Mouse (Mus musculus) layer of hippocampus, postnatal 25 days (tissue): Measurements from ENCODE around the gene Uvssa. TPM values are rescaled to one million over a fixed set of nuclear protein-coding genes. Genes with fewer than 3 reads are reported as not detected.

Experiments used
- DNase-seq, 2 experiments: peaks; one replicate each; pipeline ENCODE4 v3.0.0; 2022; ENCODE audit warnings: mixed read lengths in 2 of 2, low spot score in 1 of 2; ENCODE audit errors: extremely low spot score in 1 of 2
- total RNA-seq, 2 experiments: library from RNA; stranded (reverse); gene quantifications; 2 replicates each; pipeline ENCODE4 v1.2.3; 2021

Gene Uvssa
- total RNA-seq, 2 experiments from 2014 or later, result 5.2 to 7.8 TPM

GRCm38 (mm10) chr5:33371668-33372067 lies 6.7 kb upstream of the Uvssa start:
- DNase-seq, result no peak

- no peak for DNase-seq
These were observed 5.9 kb upstream of the Uvssa start for GRCm38 (mm10) chr5:33372331-33373038.

- DNase-seq, result no peak
These were observed 1.2 kb upstream of the Uvssa start for GRCm38 (mm10) chr5:33377176-33377575.

GRCm38 (mm10) chr5:33377801-33378301 lies 498 bp upstream of the Uvssa start:
- DNase-seq, result peak; percentile 11 to 23

- DNase-seq, result no peak
These were observed 9.2 kb downstream of the Uvssa start for GRCm38 (mm10) chr5:33387550-33387949.

- peak; percentile 67 to 81 for DNase-seq
These were observed 15.5 kb downstream of the Uvssa start for GRCm38 (mm10) chr5:33393803-33394202.

GRCm38 (mm10) chr5:33395693-33396092 lies 17.3 kb downstream of the Uvssa start:
- DNase-seq, result no peak

- peak in 1 of 2 experiments; percentile 42 for DNase-seq
These were observed 18.5 kb downstream of the Uvssa start for GRCm38 (mm10) chr5:33396828-33397227.

- no peak for DNase-seq
These were observed 22.5 kb downstream of the Uvssa start for GRCm38 (mm10) chr5:33400819-33401218.

GRCm38 (mm10) chr5:33420313-33420712 lies 42.0 kb downstream of the Uvssa start:
- DNase-seq, result no peak

- no peak for DNase-seq
These were observed 49.1 kb downstream of the Uvssa start for GRCm38 (mm10) chr5:33427461-33427860.

GRCm38 (mm10) chr5:33430106-33430505 lies 51.8 kb downstream of the Uvssa start:
- DNase-seq, result no peak

GRCm38 (mm10) chr5:33430511-33431172 lies 52.3 kb downstream of the Uvssa start:
- no peak for DNase-seq

- no peak for DNase-seq
These were observed 53.0 kb downstream of the Uvssa start for GRCm38 (mm10) chr5:33431173-33432005.

GRCm38 (mm10) chr5:33432057-33432935 lies 53.9 kb downstream of the Uvssa start:
- DNase-seq, result no peak

GRCm38 (mm10) chr5:33433201-33434138 lies 55.1 kb downstream of the Uvssa start, which contains the start of gene Nkx1-1:
TSS of gene Nkx1-1 (minus strand) at chr5:33433976.
- no peak for DNase-seq

GRCm38 (mm10) chr5:33434141-33434780 lies 55.9 kb downstream of the Uvssa start:
- DNase-seq, result no peak

- no peak for DNase-seq
These were observed 56.8 kb downstream of the Uvssa start for GRCm38 (mm10) chr5:33435151-33435550.
